Mouse (Mus musculus) heart, postnatal 0 days (tissue): ENCODE results near the gene Adgrb2.

Source experiments
- CTCF ChIP-seq: IDR thresholded peaks from 2 replicates; pipeline ENCODE4 v1.5.1; 2016; ENCODE audit warnings: antibody characterized with exemption, control low read depth, low read depth
- EP300 ChIP-seq: IDR thresholded peaks from 2 replicates; pipeline ENCODE4 v1.6.1; 2016; ENCODE audit warnings: antibody characterized with exemption, low read depth

- TF ChIP-seq CTCF (no peak), EP300 (no peak)
These were observed 31.3 kb downstream of the Adgrb2 start for GRCm38 (mm10) chr4:130016010-130016409.
